Mouse (Mus musculus): ENCODE results near the gene Rbm39. TPM values are rescaled to one million over a fixed set of nuclear protein-coding genes. Genes with fewer than 3 reads are reported as not detected.
A peak's percentile ranks its signal among the peaks of the same experiment; 100 is the strongest.

Gene Rbm39
- polyA plus RNA-seq (2016; fragmentation: Nextera tagmentation; extraction: Ambion mirVana) = 542 and 576 TPM in 2 replicates

- Histone ChIP-seq H3K27ac (peak within 1 kb of the TSS; percentile 100), H3K27me3 (ENCODE audit: poor library complexity, severe bottlenecking) (no peaks in the 10 kb centered on the region), H3K4me3 (peak within 1 kb of the TSS; percentile 95), H3K9me3 (no peaks in the 10 kb centered on the region), H3K36me3 (replicated peaks) (peaks cover 36% of the 10 kb centered on the region), H3K4me1 (peaks cover 31% of the 10 kb centered on the region)
- under 1% methylated on average over 47 of the region's 47 CpGs for WGBS
- DNase-seq (ENCODE audit: extremely low spot score, low spot score) = peak; percentile 99
Observed at GRCm38 (mm10) chr2:156180094-156180821, at the start of gene Rbm39. Gene Rbm39 (minus strand): TSS chr2:156180238.

- Histone ChIP-seq H3K4me1 (peaks cover 7% of the 10 kb centered on the region; the same call in 1 of the 2 replicates), H3K36me3 (replicated peaks) (peaks cover 91% of the 10 kb centered on the region), H3K4me3 (no peak overlapping the region), H3K9me3 (no peaks in the 10 kb centered on the region), H3K27ac (no peak overlapping the region), H3K27me3 (ENCODE audit: poor library complexity, severe bottlenecking) (no peaks in the 10 kb centered on the region)
- WGBS = 92% methylated on average over 1 of the region's 1 CpGs
- DNase-seq (ENCODE audit: extremely low spot score, low spot score) = no peak
Observed at GRCm38 (mm10) chr2:156229171-156229570, 49.1 kb upstream of the Rbm39 start.

- WGBS = 92% methylated on average over 1 of the region's 1 CpGs
- DNase-seq (ENCODE audit: extremely low spot score, low spot score) = no peak
- no peaks in the 10 kb centered on the region for H3K9me3 ChIP-seq
- H3K27me3 ChIP-seq (ENCODE audit: poor library complexity, severe bottlenecking) = no peaks in the 10 kb centered on the region
- H3K4me3 ChIP-seq = no peak overlapping the region
- no peaks in the 10 kb centered on the region for H3K4me1 ChIP-seq
- no peak overlapping the region for H3K27ac ChIP-seq
- peaks cover 92% of the 10 kb centered on the region for H3K36me3 ChIP-seq (replicated peaks)
Observed at GRCm38 (mm10) chr2:156227689-156228088, 47.7 kb upstream of the Rbm39 start.

GRCm38 (mm10) chr2:156224043-156224442 is 44.0 kb upstream of the Rbm39 start:
- no peak for DNase-seq (ENCODE audit: extremely low spot score, low spot score)
- Histone ChIP-seq H3K4me1 (no peaks in the 10 kb centered on the region), H3K36me3 (replicated peaks) (peaks cover 86% of the 10 kb centered on the region), H3K4me3 (no peak overlapping the region), H3K9me3 (no peaks in the 10 kb centered on the region), H3K27me3 (ENCODE audit: poor library complexity, severe bottlenecking) (no peaks in the 10 kb centered on the region), H3K27ac (no peak overlapping the region)
- 95% methylated on average over 5 of the region's 5 CpGs for WGBS

- Histone ChIP-seq H3K9me3 (no peaks in the 10 kb centered on the region), H3K27me3 (ENCODE audit: poor library complexity, severe bottlenecking) (no peaks in the 10 kb centered on the region), H3K4me3 (no peak overlapping the region), H3K4me1 (no peaks in the 10 kb centered on the region), H3K36me3 (replicated peaks) (peaks cover 81% of the 10 kb centered on the region), H3K27ac (no peak overlapping the region)
- DNase-seq (ENCODE audit: extremely low spot score, low spot score) = no peak
Observed at GRCm38 (mm10) chr2:156222100-156222499, 42.1 kb upstream of the Rbm39 start.

- Histone ChIP-seq H3K4me1 (no peaks in the 10 kb centered on the region), H3K36me3 (replicated peaks) (peaks cover 65% of the 10 kb centered on the region), H3K27ac (no peak overlapping the region), H3K27me3 (ENCODE audit: poor library complexity, severe bottlenecking) (no peaks in the 10 kb centered on the region), H3K9me3 (no peaks in the 10 kb centered on the region), H3K4me3 (no peak overlapping the region)
- DNase-seq (ENCODE audit: extremely low spot score, low spot score) = no peak
- WGBS = 85% methylated on average over 1 of the region's 1 CpGs
Observed at GRCm38 (mm10) chr2:156217786-156218185, 37.7 kb upstream of the Rbm39 start.

GRCm38 (mm10) chr2:156203917-156204316 is 23.9 kb upstream of the Rbm39 start:
- DNase-seq (ENCODE audit: extremely low spot score, low spot score) = no peak
- WGBS = 91% methylated on average over 6 of the region's 6 CpGs
- no peaks in the 10 kb centered on the region for H3K27me3 ChIP-seq (ENCODE audit: poor library complexity, severe bottlenecking)
- H3K36me3 ChIP-seq (replicated peaks) = peaks cover 95% of the 10 kb centered on the region
- H3K27ac ChIP-seq = no peak overlapping the region
- H3K4me1 ChIP-seq = peaks cover 21% of the 10 kb centered on the region
- H3K4me3 ChIP-seq = no peak overlapping the region
- no peaks in the 10 kb centered on the region; the same call in 1 of the 2 replicates for H3K9me3 ChIP-seq

- H3K36me3 ChIP-seq (replicated peaks) = peaks cover 92% of the 10 kb centered on the region
Observed at GRCm38 (mm10) chr2:156202848-156203437, 22.9 kb upstream of the Rbm39 start.

GRCm38 (mm10) chr2:156201486-156201885 is 21.4 kb upstream of the Rbm39 start:
- no peak overlapping the region for H3K4me3 ChIP-seq
- peaks cover 79% of the 10 kb centered on the region for H3K36me3 ChIP-seq (replicated peaks)
- H3K27ac ChIP-seq = no peak overlapping the region
- no peaks in the 10 kb centered on the region for H3K27me3 ChIP-seq (ENCODE audit: poor library complexity, severe bottlenecking)
- DNase-seq (ENCODE audit: extremely low spot score, low spot score) = no peak
- H3K9me3 ChIP-seq = no peaks in the 10 kb centered on the region; the same call in 1 of the 2 replicates
- peaks cover 41% of the 10 kb centered on the region for H3K4me1 ChIP-seq
- WGBS = 93% methylated on average over 4 of the region's 4 CpGs

More at GRCm38 (mm10) chr2:156202848-156203437, 22.9 kb upstream of the Rbm39 start:
- no peaks in the 10 kb centered on the region; the same call in 1 of the 2 replicates for H3K9me3 ChIP-seq
- DNase-seq (ENCODE audit: extremely low spot score, low spot score) = no peak
- H3K4me3 ChIP-seq = no peak overlapping the region
- WGBS = 90% methylated on average over 3 of the region's 3 CpGs
- no peaks in the 10 kb centered on the region for H3K27me3 ChIP-seq (ENCODE audit: poor library complexity, severe bottlenecking)
- H3K27ac ChIP-seq = no peak overlapping the region
- H3K4me1 ChIP-seq = peaks cover 30% of the 10 kb centered on the region

- no peak overlapping the region for H3K27ac ChIP-seq
- H3K27me3 ChIP-seq (ENCODE audit: poor library complexity, severe bottlenecking) = no peaks in the 10 kb centered on the region
- no peak overlapping the region for H3K4me3 ChIP-seq
- H3K36me3 ChIP-seq (replicated peaks) = peaks cover 65% of the 10 kb centered on the region
- WGBS = 77% methylated on average over 3 of the region's 3 CpGs
- H3K9me3 ChIP-seq = no peaks in the 10 kb centered on the region; the same call in 1 of the 2 replicates
- peaks cover 55% of the 10 kb centered on the region for H3K4me1 ChIP-seq
- DNase-seq (ENCODE audit: extremely low spot score, low spot score) = no peak
Observed at GRCm38 (mm10) chr2:156199944-156200343, 19.9 kb upstream of the Rbm39 start.

GRCm38 (mm10) chr2:156197129-156197911 is 17.3 kb upstream of the Rbm39 start:
- peaks cover 38% of the 10 kb centered on the region for H3K36me3 ChIP-seq (replicated peaks)
- H3K4me3 ChIP-seq = peak overlapping the region; percentile 77
- 6% methylated on average over 17 of the region's 17 CpGs for WGBS
- peak overlapping the region; percentile 98 for H3K27ac ChIP-seq
- DNase-seq (ENCODE audit: extremely low spot score, low spot score) = no peak
- peaks cover 51% of the 10 kb centered on the region for H3K4me1 ChIP-seq
- no peaks in the 10 kb centered on the region for H3K27me3 ChIP-seq (ENCODE audit: poor library complexity, severe bottlenecking)
- H3K9me3 ChIP-seq = no peaks in the 10 kb centered on the region

GRCm38 (mm10) chr2:156196302-156197128 is 16.5 kb upstream of the Rbm39 start, which contains the start of gene Phf20:
Gene Phf20 (plus strand): TSS chr2:156196466.
- peak within 1 kb of the TSS; percentile 98 for H3K27ac ChIP-seq
- no peaks in the 10 kb centered on the region for H3K9me3 ChIP-seq
- peaks cover 51% of the 10 kb centered on the region for H3K4me1 ChIP-seq
- peak; percentile 99 for DNase-seq (ENCODE audit: extremely low spot score, low spot score)
- WGBS = under 1% methylated on average over 88 of the region's 88 CpGs
- H3K27me3 ChIP-seq (ENCODE audit: poor library complexity, severe bottlenecking) = no peaks in the 10 kb centered on the region
- H3K4me3 ChIP-seq = peak within 1 kb of the TSS; percentile 77
- peaks cover 32% of the 10 kb centered on the region for H3K36me3 ChIP-seq (replicated peaks)

All from forebrain, embryonic 10.5 days (tissue).